Mouse (Mus musculus): ENCODE measurements around the gene Eya2. TPM values are rescaled to one million over a fixed set of nuclear protein-coding genes. Genes with fewer than 3 reads are reported as not detected.

Gene Eya2
- polyA plus RNA-seq, 1 experiment from 2014 or later, result 6.9 TPM

GRCm38 (mm10) chr2:165809091-165809490 is 214.3 kb downstream of the Eya2 start:
- H3K4me1 ChIP-seq (replicated peaks; ENCODE audit: control insufficient read depth, insufficient read depth, low read length), result no peaks in the 10 kb centered on the region
- no peak overlapping the region for H3K27ac ChIP-seq (ENCODE audit: low read length)
- peaks cover 45% of the 10 kb centered on the region for H3K36me3 ChIP-seq (ENCODE audit: control insufficient read depth, insufficient read depth, low read length)
- H3K9me3 ChIP-seq (ENCODE audit: control insufficient read depth, low read length), result no peaks in the 10 kb centered on the region
- no peak for ATAC-seq (ENCODE audit: low read depth)
- no peak overlapping the region for H3K4me2 ChIP-seq (ENCODE audit: low read depth, low read length)
- WGBS, result 95% methylated on average over 5 of the region's 5 CpGs
- H3K27me3 ChIP-seq (ENCODE audit: control insufficient read depth, insufficient read depth, low read depth, low read length), result no peaks in the 10 kb centered on the region
- no peak overlapping the region for H3K4me3 ChIP-seq (ENCODE audit: low read length)
- no peak overlapping the region for H3K9ac ChIP-seq (ENCODE audit: low read length)

GRCm38 (mm10) chr2:165809901-165810477 is 215.2 kb downstream of the Eya2 start:
- Histone ChIP-seq H3K4me1 (replicated peaks; ENCODE audit: control insufficient read depth, insufficient read depth, low read length) (no peaks in the 10 kb centered on the region), H3K9ac (ENCODE audit: low read length) (no peak overlapping the region), H3K36me3 (ENCODE audit: control insufficient read depth, insufficient read depth, low read length) (peaks cover 50% of the 10 kb centered on the region), H3K27me3 (ENCODE audit: control insufficient read depth, insufficient read depth, low read depth, low read length) (no peaks in the 10 kb centered on the region), H3K4me3 (ENCODE audit: low read length) (no peak overlapping the region), H3K4me2 (ENCODE audit: low read depth, low read length) (no peak overlapping the region), H3K9me3 (ENCODE audit: control insufficient read depth, low read length) (no peaks in the 10 kb centered on the region), H3K27ac (ENCODE audit: low read length) (no peak overlapping the region)
- ATAC-seq (ENCODE audit: low read depth), result no peak
- 91% methylated on average over 5 of the region's 5 CpGs for WGBS

GRCm38 (mm10) chr2:165811536-165811935 is 216.7 kb downstream of the Eya2 start:
- no peak overlapping the region for H3K4me2 ChIP-seq (ENCODE audit: low read depth, low read length)
- H3K36me3 ChIP-seq (ENCODE audit: control insufficient read depth, insufficient read depth, low read length), result peaks cover 51% of the 10 kb centered on the region
- 0 out of 2 replicates have a peak, but pooled peaks have one; percentile 23 for ATAC-seq (ENCODE audit: low read depth)
- 59% methylated on average over 5 of the region's 5 CpGs for WGBS
- no peaks in the 10 kb centered on the region for H3K4me1 ChIP-seq (replicated peaks; ENCODE audit: control insufficient read depth, insufficient read depth, low read length)
- no peak overlapping the region for H3K27ac ChIP-seq (ENCODE audit: low read length)
- no peak overlapping the region for H3K9ac ChIP-seq (ENCODE audit: low read length)
- H3K4me3 ChIP-seq (ENCODE audit: low read length), result no peak overlapping the region
- no peaks in the 10 kb centered on the region for H3K27me3 ChIP-seq (ENCODE audit: control insufficient read depth, insufficient read depth, low read depth, low read length)
- no peaks in the 10 kb centered on the region for H3K9me3 ChIP-seq (ENCODE audit: control insufficient read depth, low read length)

GRCm38 (mm10) chr2:165812889-165813288 is 218.1 kb downstream of the Eya2 start:
- H3K27ac ChIP-seq (ENCODE audit: low read length), result no peak overlapping the region
- no peak overlapping the region for H3K4me2 ChIP-seq (ENCODE audit: low read depth, low read length)
- ATAC-seq (ENCODE audit: low read depth), result no peak
- no peaks in the 10 kb centered on the region for H3K4me1 ChIP-seq (replicated peaks; ENCODE audit: control insufficient read depth, insufficient read depth, low read length)
- H3K9me3 ChIP-seq (ENCODE audit: control insufficient read depth, low read length), result no peaks in the 10 kb centered on the region
- H3K4me3 ChIP-seq (ENCODE audit: low read length), result no peak overlapping the region
- no peaks in the 10 kb centered on the region for H3K27me3 ChIP-seq (ENCODE audit: control insufficient read depth, insufficient read depth, low read depth, low read length)
- no peak overlapping the region for H3K9ac ChIP-seq (ENCODE audit: low read length)
- WGBS, result 67% methylated on average over 8 of the region's 8 CpGs
- H3K36me3 ChIP-seq (ENCODE audit: control insufficient read depth, insufficient read depth, low read length), result peaks cover 44% of the 10 kb centered on the region

- no peak overlapping the region for H3K27ac ChIP-seq (ENCODE audit: low read length)
- peaks cover 43% of the 10 kb centered on the region for H3K36me3 ChIP-seq (ENCODE audit: control insufficient read depth, insufficient read depth, low read length)
- H3K4me1 ChIP-seq (replicated peaks; ENCODE audit: control insufficient read depth, insufficient read depth, low read length), result no peaks in the 10 kb centered on the region
- H3K9ac ChIP-seq (ENCODE audit: low read length), result no peak overlapping the region
- no peak overlapping the region for H3K4me3 ChIP-seq (ENCODE audit: low read length)
- no peaks in the 10 kb centered on the region for H3K27me3 ChIP-seq (ENCODE audit: control insufficient read depth, insufficient read depth, low read depth, low read length)
- H3K9me3 ChIP-seq (ENCODE audit: control insufficient read depth, low read length), result no peaks in the 10 kb centered on the region
- H3K4me2 ChIP-seq (ENCODE audit: low read depth, low read length), result no peak overlapping the region
- WGBS, result 79% methylated on average over 27 of the region's 28 CpGs
- no peak for ATAC-seq (ENCODE audit: low read depth)
These were observed 220.5 kb downstream of the Eya2 start for GRCm38 (mm10) chr2:165815103-165815880.

GRCm38 (mm10) chr2:165817437-165817836 is 222.6 kb downstream of the Eya2 start:
- H3K27me3 ChIP-seq (ENCODE audit: control insufficient read depth, insufficient read depth, low read depth, low read length), result no peaks in the 10 kb centered on the region
- no peak overlapping the region for H3K9ac ChIP-seq (ENCODE audit: low read length)
- WGBS, result 94% methylated on average over 10 of the region's 10 CpGs
- H3K4me3 ChIP-seq (ENCODE audit: low read length), result no peak overlapping the region
- ATAC-seq (ENCODE audit: low read depth), result no peak
- H3K27ac ChIP-seq (ENCODE audit: low read length), result no peak overlapping the region
- peaks cover 29% of the 10 kb centered on the region for H3K36me3 ChIP-seq (ENCODE audit: control insufficient read depth, insufficient read depth, low read length)
- no peaks in the 10 kb centered on the region for H3K4me1 ChIP-seq (replicated peaks; ENCODE audit: control insufficient read depth, insufficient read depth, low read length)
- H3K4me2 ChIP-seq (ENCODE audit: low read depth, low read length), result no peak overlapping the region
- no peaks in the 10 kb centered on the region for H3K9me3 ChIP-seq (ENCODE audit: control insufficient read depth, low read length)

- H3K9me3 ChIP-seq (ENCODE audit: control insufficient read depth, low read length), result no peaks in the 10 kb centered on the region
- ATAC-seq (ENCODE audit: low read depth), result no peak
- H3K4me2 ChIP-seq (ENCODE audit: low read depth, low read length), result no peak overlapping the region
- H3K4me3 ChIP-seq (ENCODE audit: low read length), result no peak overlapping the region
- H3K27me3 ChIP-seq (ENCODE audit: control insufficient read depth, insufficient read depth, low read depth, low read length), result no peaks in the 10 kb centered on the region
- H3K4me1 ChIP-seq (replicated peaks; ENCODE audit: control insufficient read depth, insufficient read depth, low read length), result no peaks in the 10 kb centered on the region
- H3K9ac ChIP-seq (ENCODE audit: low read length), result no peak overlapping the region
- no peak overlapping the region for H3K27ac ChIP-seq (ENCODE audit: low read length)
- WGBS, result 82% methylated on average over 6 of the region's 6 CpGs
- peaks cover 27% of the 10 kb centered on the region for H3K36me3 ChIP-seq (ENCODE audit: control insufficient read depth, insufficient read depth, low read length)
These were observed 223.7 kb downstream of the Eya2 start for GRCm38 (mm10) chr2:165818570-165818969.

- no peaks in the 10 kb centered on the region for H3K27me3 ChIP-seq (ENCODE audit: control insufficient read depth, insufficient read depth, low read depth, low read length)
- no peak overlapping the region for H3K4me3 ChIP-seq (ENCODE audit: low read length)
- no peak overlapping the region for H3K4me2 ChIP-seq (ENCODE audit: low read depth, low read length)
- WGBS, result 76% methylated on average over 10 of the region's 10 CpGs
- no peak overlapping the region for H3K9ac ChIP-seq (ENCODE audit: low read length)
- no peak overlapping the region for H3K27ac ChIP-seq (ENCODE audit: low read length)
- no peaks in the 10 kb centered on the region for H3K4me1 ChIP-seq (replicated peaks; ENCODE audit: control insufficient read depth, insufficient read depth, low read length)
- no peaks in the 10 kb centered on the region for H3K9me3 ChIP-seq (ENCODE audit: control insufficient read depth, low read length)
- ATAC-seq (ENCODE audit: low read depth), result peak; percentile 67
- H3K36me3 ChIP-seq (ENCODE audit: control insufficient read depth, insufficient read depth, low read length), result peaks cover 24% of the 10 kb centered on the region
These were observed 224.4 kb downstream of the Eya2 start for GRCm38 (mm10) chr2:165818985-165819948.

GRCm38 (mm10) chr2:165820073-165820472 is 225.2 kb downstream of the Eya2 start:
- WGBS, result 87% methylated on average over 3 of the region's 3 CpGs
- no peak overlapping the region for H3K4me2 ChIP-seq (ENCODE audit: low read depth, low read length)
- H3K4me1 ChIP-seq (replicated peaks; ENCODE audit: control insufficient read depth, insufficient read depth, low read length), result no peaks in the 10 kb centered on the region
- H3K9ac ChIP-seq (ENCODE audit: low read length), result no peak overlapping the region; the same call in 1 of the 2 replicates
- H3K36me3 ChIP-seq (ENCODE audit: control insufficient read depth, insufficient read depth, low read length), result peaks cover 20% of the 10 kb centered on the region; the same call in 1 of the 2 replicates
- H3K4me3 ChIP-seq (ENCODE audit: low read length), result no peak overlapping the region
- H3K27me3 ChIP-seq (ENCODE audit: control insufficient read depth, insufficient read depth, low read depth, low read length), result no peaks in the 10 kb centered on the region
- no peak overlapping the region for H3K27ac ChIP-seq (ENCODE audit: low read length)
- no peaks in the 10 kb centered on the region for H3K9me3 ChIP-seq (ENCODE audit: control insufficient read depth, low read length)
- ATAC-seq (ENCODE audit: low read depth), result no peak
